Mouse (Mus musculus) brain, embryonic 14.5 days (tissue): ENCODE results near the gene Tekt2.

Experiments
- CTCF ChIP-seq: fragments of 200-500 bp; IDR thresholded peaks from 2 replicates; pipeline ENCODE4 v1.5.1; 2012; ENCODE audit warnings: inconsistent platforms, mild to moderate bottlenecking, moderate library complexity, borderline replicate concordance; ENCODE audit not compliant: insufficient read depth, insufficient read length; ENCODE audit errors: extremely low read depth
- POLR2A ChIP-seq: fragments of 200-500 bp; IDR thresholded peaks from 2 replicates; pipeline ENCODE4 v1.6.1; 2012; ENCODE audit warnings: mild to moderate bottlenecking, inconsistent platforms, borderline replicate concordance; ENCODE audit not compliant: poor library complexity, insufficient read depth, insufficient read length, severe bottlenecking; ENCODE audit errors: extremely low read depth

DNA sequence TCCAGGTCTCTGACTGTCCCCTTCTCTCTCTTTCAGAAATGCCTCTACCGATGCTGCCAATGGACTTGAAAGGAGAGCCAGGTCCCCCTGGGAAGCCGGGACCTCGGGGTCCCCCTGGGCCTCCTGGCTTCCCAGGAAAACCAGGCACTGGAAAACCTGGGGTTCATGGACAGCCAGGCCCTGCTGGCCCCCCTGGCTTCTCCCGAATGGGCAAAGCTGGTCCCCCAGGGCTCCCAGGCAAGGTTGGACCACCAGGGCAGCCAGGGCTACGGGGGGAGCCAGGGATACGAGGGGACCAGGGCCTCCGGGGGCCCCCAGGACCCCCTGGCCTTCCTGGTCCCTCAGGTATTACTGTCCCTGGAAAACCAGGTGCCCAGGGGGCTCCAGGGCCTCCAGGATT, 15.1 kb downstream of the Tekt2 start:
- no peak for TF ChIP-seq CTCF
- no peak for TF ChIP-seq POLR2A
